Mouse (Mus musculus) cerebellum, adult 11-12 months (tissue): ENCODE measurements around the gene Fam240b.

Source experiments
- DNase-seq: peaks from one replicate; pipeline ENCODE4 v3.0.0; 2022

Gene Fam240b

DNA sequence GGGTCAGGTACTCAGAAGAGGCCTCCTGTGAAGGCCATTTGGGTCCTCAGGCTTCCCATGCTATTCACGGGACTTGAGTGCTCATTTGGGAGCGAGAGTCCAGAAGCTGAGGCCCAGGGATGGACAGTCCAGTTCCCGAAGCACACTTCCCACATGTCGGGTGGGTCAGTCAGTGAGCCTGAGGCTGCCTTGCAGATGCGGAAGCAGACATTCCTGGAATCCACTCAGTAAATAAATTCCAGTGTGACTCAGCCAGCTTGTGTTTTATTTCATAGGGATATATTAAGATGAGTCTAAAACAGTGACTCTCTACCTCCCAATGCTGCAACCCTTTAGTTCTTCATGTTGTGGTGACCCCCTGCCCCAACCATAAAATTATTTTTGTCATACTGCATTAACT is 58.1 kb downstream of the Fam240b start:
- DNase-seq: no peak

- DNase-seq: peak; percentile 64
These were observed 58.6 kb downstream of the Fam240b start for GRCm38 (mm10) chr13:64438863-64439452.

- DNase-seq: peak; percentile 25
These were observed 59.8 kb downstream of the Fam240b start for GRCm38 (mm10) chr13:64437801-64438200.

GRCm38 (mm10) chr13:64432017-64432995 is 65.3 kb downstream of the Fam240b start, which contains the start of gene Cdk20:
Gene Cdk20 (plus strand): TSS chr13:64432314.
- peak; percentile 97 for DNase-seq
